Mouse (Mus musculus): ENCODE measurements around the gene Tmem178. TPM values are rescaled to one million over a fixed set of nuclear protein-coding genes. Genes with fewer than 3 reads are reported as not detected.
A peak's percentile ranks its signal among the peaks of the same experiment; 100 is the strongest.

Tmem178 gene
- polyA plus RNA-seq, 1 experiment from 2014 or later = 4.3 TPM

GRCm38 (mm10) chr17:81004454-81004853, 60.0 kb downstream of the Tmem178 start:
- no peak overlapping the region for H3K4me2 ChIP-seq (ENCODE audit: low read depth, low read length)
- WGBS = 77% methylated on average over 11 of the region's 11 CpGs
- no peaks in the 10 kb centered on the region for H3K4me1 ChIP-seq (ENCODE audit: control insufficient read depth, insufficient read depth, low read length)
- H3K9ac ChIP-seq (replicated peaks; ENCODE audit: low read length) = no peak overlapping the region
- no peaks in the 10 kb centered on the region for H3K9me3 ChIP-seq (replicated peaks; ENCODE audit: control insufficient read depth, low read length)
- no peak overlapping the region for H3K27ac ChIP-seq (replicated peaks; ENCODE audit: low read depth, low read length)
- DNase-seq (ENCODE audit: low spot score) (no peak), ATAC-seq (replicated peaks; ENCODE audit: insufficient number of reproducible peaks, low FRiP score, low TSS enrichment, low read depth) (no peak)
- H3K4me3 ChIP-seq (ENCODE audit: low read depth, low read length) = no peak overlapping the region
- no peaks in the 10 kb centered on the region for H3K36me3 ChIP-seq (replicated peaks; ENCODE audit: control insufficient read depth, insufficient read depth, low read depth, low read length)
- H3K27me3 ChIP-seq (ENCODE audit: control insufficient read depth, insufficient read depth, low read length) = no peaks in the 10 kb centered on the region

GRCm38 (mm10) chr17:81005292-81005691, 60.9 kb downstream of the Tmem178 start:
- H3K4me1 ChIP-seq (ENCODE audit: control insufficient read depth, insufficient read depth, low read length) = no peaks in the 10 kb centered on the region
- no peak overlapping the region for H3K27ac ChIP-seq (replicated peaks; ENCODE audit: low read depth, low read length)
- no peaks in the 10 kb centered on the region for H3K9me3 ChIP-seq (replicated peaks; ENCODE audit: control insufficient read depth, low read length)
- H3K4me2 ChIP-seq (ENCODE audit: low read depth, low read length) = no peak overlapping the region
- no peaks in the 10 kb centered on the region for H3K36me3 ChIP-seq (replicated peaks; ENCODE audit: control insufficient read depth, insufficient read depth, low read depth, low read length)
- 50% methylated on average over 8 of the region's 8 CpGs for WGBS
- DNase-seq (ENCODE audit: low spot score) (no peak), ATAC-seq (replicated peaks; ENCODE audit: insufficient number of reproducible peaks, low FRiP score, low TSS enrichment, low read depth) (no peak)
- no peak overlapping the region for H3K9ac ChIP-seq (replicated peaks; ENCODE audit: low read length)
- H3K27me3 ChIP-seq (ENCODE audit: control insufficient read depth, insufficient read depth, low read length) = no peaks in the 10 kb centered on the region
- H3K4me3 ChIP-seq (ENCODE audit: low read depth, low read length) = no peak overlapping the region

GRCm38 (mm10) chr17:81009112-81009511, 64.7 kb downstream of the Tmem178 start:
- H3K36me3 ChIP-seq (replicated peaks; ENCODE audit: control insufficient read depth, insufficient read depth, low read depth, low read length) = no peaks in the 10 kb centered on the region
- H3K4me3 ChIP-seq (ENCODE audit: low read depth, low read length) = no peak overlapping the region
- H3K27ac ChIP-seq (replicated peaks; ENCODE audit: low read depth, low read length) = no peak overlapping the region
- H3K4me2 ChIP-seq (ENCODE audit: low read depth, low read length) = no peak overlapping the region
- no peaks in the 10 kb centered on the region for H3K4me1 ChIP-seq (ENCODE audit: control insufficient read depth, insufficient read depth, low read length)
- ATAC-seq (replicated peaks; ENCODE audit: insufficient number of reproducible peaks, low FRiP score, low TSS enrichment, low read depth) (no peak), DNase-seq (ENCODE audit: low spot score) (no peak)
- WGBS = 88% methylated on average over 10 of the region's 10 CpGs
- H3K9me3 ChIP-seq (replicated peaks; ENCODE audit: control insufficient read depth, low read length) = no peaks in the 10 kb centered on the region
- no peak overlapping the region for H3K9ac ChIP-seq (replicated peaks; ENCODE audit: low read length)
- no peaks in the 10 kb centered on the region for H3K27me3 ChIP-seq (ENCODE audit: control insufficient read depth, insufficient read depth, low read length)

- Histone ChIP-seq H3K27ac (replicated peaks; ENCODE audit: low read depth, low read length) (no peak overlapping the region), H3K9me3 (replicated peaks; ENCODE audit: control insufficient read depth, low read length) (no peaks in the 10 kb centered on the region), H3K9ac (replicated peaks; ENCODE audit: low read length) (no peak overlapping the region), H3K36me3 (replicated peaks; ENCODE audit: control insufficient read depth, insufficient read depth, low read depth, low read length) (no peaks in the 10 kb centered on the region), H3K4me3 (ENCODE audit: low read depth, low read length) (no peak overlapping the region), H3K4me1 (ENCODE audit: control insufficient read depth, insufficient read depth, low read length) (no peaks in the 10 kb centered on the region), H3K27me3 (ENCODE audit: control insufficient read depth, insufficient read depth, low read length) (no peaks in the 10 kb centered on the region), H3K4me2 (ENCODE audit: low read depth, low read length) (no peak overlapping the region)
- WGBS = 67% methylated on average over 3 of the region's 3 CpGs
- ATAC-seq (replicated peaks; ENCODE audit: insufficient number of reproducible peaks, low FRiP score, low TSS enrichment, low read depth) = no peak
- DNase-seq (ENCODE audit: low spot score) = no peak
These were observed 65.8 kb downstream of the Tmem178 start for GRCm38 (mm10) chr17:81010199-81010598.

GRCm38 (mm10) chr17:81010844-81011685, 66.6 kb downstream of the Tmem178 start:
- 83% methylated on average over 18 of the region's 18 CpGs for WGBS
- H3K27ac ChIP-seq (replicated peaks; ENCODE audit: low read depth, low read length) = no peak overlapping the region
- no peaks in the 10 kb centered on the region for H3K27me3 ChIP-seq (ENCODE audit: control insufficient read depth, insufficient read depth, low read length)
- no peaks in the 10 kb centered on the region for H3K36me3 ChIP-seq (replicated peaks; ENCODE audit: control insufficient read depth, insufficient read depth, low read depth, low read length)
- ATAC-seq (replicated peaks; ENCODE audit: insufficient number of reproducible peaks, low FRiP score, low TSS enrichment, low read depth) (no peak), DNase-seq (ENCODE audit: low spot score) (no peak)
- H3K9ac ChIP-seq (replicated peaks; ENCODE audit: low read length) = no peak overlapping the region
- H3K4me1 ChIP-seq (ENCODE audit: control insufficient read depth, insufficient read depth, low read length) = no peaks in the 10 kb centered on the region
- no peaks in the 10 kb centered on the region for H3K9me3 ChIP-seq (replicated peaks; ENCODE audit: control insufficient read depth, low read length)
- no peak overlapping the region for H3K4me2 ChIP-seq (ENCODE audit: low read depth, low read length)
- H3K4me3 ChIP-seq (ENCODE audit: low read depth, low read length) = no peak overlapping the region

- DNase-seq (ENCODE audit: low spot score) (peak; percentile 86), ATAC-seq (replicated peaks; ENCODE audit: insufficient number of reproducible peaks, low FRiP score, low TSS enrichment, low read depth) (0 out of 2 replicates have a peak, but pooled peaks have one; percentile 31)
- Histone ChIP-seq H3K4me3 (ENCODE audit: low read depth, low read length) (no peak overlapping the region), H3K9ac (replicated peaks; ENCODE audit: low read length) (no peak overlapping the region), H3K4me2 (ENCODE audit: low read depth, low read length) (no peak overlapping the region), H3K9me3 (replicated peaks; ENCODE audit: control insufficient read depth, low read length) (no peaks in the 10 kb centered on the region), H3K4me1 (ENCODE audit: control insufficient read depth, insufficient read depth, low read length) (no peaks in the 10 kb centered on the region), H3K27me3 (ENCODE audit: control insufficient read depth, insufficient read depth, low read length) (no peaks in the 10 kb centered on the region), H3K27ac (replicated peaks; ENCODE audit: low read depth, low read length) (no peak overlapping the region), H3K36me3 (replicated peaks; ENCODE audit: control insufficient read depth, insufficient read depth, low read depth, low read length) (no peaks in the 10 kb centered on the region)
- WGBS = 40% methylated on average over 4 of the region's 4 CpGs
These were observed 71.5 kb downstream of the Tmem178 start for GRCm38 (mm10) chr17:81015814-81016447.

- Histone ChIP-seq H3K4me1 (ENCODE audit: control insufficient read depth, insufficient read depth, low read length) (no peaks in the 10 kb centered on the region), H3K4me2 (ENCODE audit: low read depth, low read length) (no peak overlapping the region), H3K27me3 (ENCODE audit: control insufficient read depth, insufficient read depth, low read length) (no peaks in the 10 kb centered on the region), H3K4me3 (ENCODE audit: low read depth, low read length) (no peak overlapping the region), H3K27ac (replicated peaks; ENCODE audit: low read depth, low read length) (no peak overlapping the region), H3K36me3 (replicated peaks; ENCODE audit: control insufficient read depth, insufficient read depth, low read depth, low read length) (no peaks in the 10 kb centered on the region), H3K9ac (replicated peaks; ENCODE audit: low read length) (no peak overlapping the region), H3K9me3 (replicated peaks; ENCODE audit: control insufficient read depth, low read length) (no peaks in the 10 kb centered on the region)
- DNase-seq (ENCODE audit: low spot score) (no peak), ATAC-seq (replicated peaks; ENCODE audit: insufficient number of reproducible peaks, low FRiP score, low TSS enrichment, low read depth) (no peak)
- 24% methylated on average over 1 of the region's 1 CpGs for WGBS
These were observed 72.7 kb downstream of the Tmem178 start for GRCm38 (mm10) chr17:81017132-81017531.

- Histone ChIP-seq H3K36me3 (replicated peaks; ENCODE audit: control insufficient read depth, insufficient read depth, low read depth, low read length) (peaks cover 8% of the 10 kb centered on the region; the same call in 1 of the 2 replicates), H3K9me3 (replicated peaks; ENCODE audit: control insufficient read depth, low read length) (no peaks in the 10 kb centered on the region), H3K4me3 (ENCODE audit: low read depth, low read length) (no peak overlapping the region), H3K9ac (replicated peaks; ENCODE audit: low read length) (0 out of 2 replicates have a peak overlapping the region, but pooled peaks have one; percentile 4), H3K27ac (replicated peaks; ENCODE audit: low read depth, low read length) (no peak overlapping the region), H3K27me3 (ENCODE audit: control insufficient read depth, insufficient read depth, low read length) (no peaks in the 10 kb centered on the region), H3K4me2 (ENCODE audit: low read depth, low read length) (no peak overlapping the region), H3K4me1 (ENCODE audit: control insufficient read depth, insufficient read depth, low read length) (no peaks in the 10 kb centered on the region)
- DNase-seq (ENCODE audit: low spot score) (no peak), ATAC-seq (replicated peaks; ENCODE audit: insufficient number of reproducible peaks, low FRiP score, low TSS enrichment, low read depth) (no peak)
- WGBS = 93% methylated on average over 6 of the region's 6 CpGs
These were observed 82.9 kb downstream of the Tmem178 start for GRCm38 (mm10) chr17:81027331-81027730.
